Mouse (Mus musculus): ENCODE measurements around the gene Cdh4. TPM values are rescaled to one million over a fixed set of nuclear protein-coding genes. Genes with fewer than 3 reads are reported as not detected.
A peak's percentile ranks its signal among the peaks of the same experiment; 100 is the strongest.

Gene Cdh4
- polyA plus RNA-seq, 1 experiment from 2014 or later = 3.0 TPM

DNA sequence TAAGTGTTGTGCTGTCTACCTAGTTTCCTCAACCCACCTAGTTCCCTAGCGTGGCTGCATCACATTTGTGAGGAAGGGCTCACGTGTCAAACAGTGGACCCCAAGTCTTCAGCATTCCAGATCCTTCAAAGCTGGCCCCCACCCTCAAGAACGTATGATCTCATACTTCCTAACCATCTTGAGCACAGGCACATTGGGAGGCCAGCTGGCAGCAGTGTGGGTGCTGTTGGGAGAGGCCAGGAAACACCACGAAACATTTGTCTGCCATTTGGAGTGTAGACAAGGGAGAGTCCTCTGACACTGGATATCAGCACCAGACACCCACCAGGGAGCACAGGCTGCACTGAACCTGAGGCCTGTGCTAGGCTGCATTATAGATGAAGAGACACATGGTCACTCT, 113.7 kb downstream of the Cdh4 start:
- 69% methylated on average over 4 of the region's 4 CpGs for WGBS
- Histone ChIP-seq H3K27me3 (replicated peaks; ENCODE audit: control insufficient read depth, insufficient read depth, low read length) (no peaks in the 10 kb centered on the region), H3K36me3 (ENCODE audit: control insufficient read depth, insufficient read depth) (no peaks in the 10 kb centered on the region), H3K4me3 (ENCODE audit: low read depth, low read length) (no peak overlapping the region), H3K9me3 (ENCODE audit: control insufficient read depth) (no peaks in the 10 kb centered on the region), H3K4me2 (replicated peaks; ENCODE audit: low read depth) (no peak overlapping the region), H3K9ac (ENCODE audit: low read depth, low read length) (no peak overlapping the region), H3K4me1 (replicated peaks; ENCODE audit: control insufficient read depth, insufficient read depth, low read length) (no peaks in the 10 kb centered on the region), H3K27ac (ENCODE audit: low read depth, low read length) (no peak overlapping the region)
- no peak for ATAC-seq
- TF ChIP-seq CTCF (IDR thresholded peaks at IDR 0.05; ENCODE audit: low read depth) = no peak

DNA sequence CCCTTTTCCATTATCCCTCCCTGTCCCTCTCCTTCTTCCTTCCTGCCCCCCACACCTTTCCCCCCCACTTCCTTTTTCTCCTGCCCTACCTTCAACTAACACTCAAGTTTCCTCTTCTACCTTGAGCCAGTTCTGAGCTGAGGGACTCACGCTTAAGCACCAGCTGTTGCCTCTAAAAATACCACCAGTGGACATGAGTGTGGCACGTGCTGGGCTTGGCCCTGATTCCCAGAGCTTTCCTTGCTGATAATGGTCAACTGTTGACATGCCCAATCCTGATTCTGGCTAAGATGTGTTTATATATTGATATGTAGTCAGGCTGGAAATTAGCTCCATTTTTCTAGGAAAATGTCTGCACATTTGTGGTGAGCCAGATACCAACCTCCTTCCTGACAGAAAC, 120.1 kb downstream of the Cdh4 start:
- H3K27ac ChIP-seq (ENCODE audit: low read depth, low read length) = no peak overlapping the region
- TF ChIP-seq CTCF (IDR thresholded peaks at IDR 0.05; ENCODE audit: low read depth) = no peak
- WGBS = 78% methylated on average over 2 of the region's 2 CpGs
- no peaks in the 10 kb centered on the region for H3K4me1 ChIP-seq (replicated peaks; ENCODE audit: control insufficient read depth, insufficient read depth, low read length)
- no peak for ATAC-seq
- no peak overlapping the region for H3K4me3 ChIP-seq (ENCODE audit: low read depth, low read length)
- H3K36me3 ChIP-seq (ENCODE audit: control insufficient read depth, insufficient read depth) = no peaks in the 10 kb centered on the region
- H3K27me3 ChIP-seq (replicated peaks; ENCODE audit: control insufficient read depth, insufficient read depth, low read length) = no peaks in the 10 kb centered on the region
- no peak overlapping the region for H3K4me2 ChIP-seq (replicated peaks; ENCODE audit: low read depth)
- H3K9ac ChIP-seq (ENCODE audit: low read depth, low read length) = no peak overlapping the region
- no peaks in the 10 kb centered on the region for H3K9me3 ChIP-seq (ENCODE audit: control insufficient read depth)

DNA sequence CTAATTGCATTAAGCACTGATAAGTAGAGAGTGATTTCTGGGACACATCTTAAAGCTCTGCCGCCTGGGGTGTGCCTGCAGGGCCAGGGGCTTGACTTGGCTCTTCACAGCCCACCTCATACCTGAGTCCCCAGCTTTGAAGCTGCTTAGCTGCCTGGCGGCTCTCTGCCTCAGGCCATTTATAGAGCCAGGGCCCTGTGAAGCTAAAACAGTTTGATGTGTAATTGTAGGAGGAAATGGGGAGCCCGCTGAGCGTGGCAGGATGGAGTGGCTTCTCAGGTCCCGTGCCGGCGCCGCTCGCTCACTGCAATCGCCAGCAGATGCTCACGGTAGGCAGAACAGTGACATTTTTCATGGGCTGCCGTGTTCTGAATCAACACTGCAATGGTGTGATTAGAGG, 123.4 kb downstream of the Cdh4 start:
- no peak for TF ChIP-seq CTCF (IDR thresholded peaks at IDR 0.05; ENCODE audit: low read depth)
- Histone ChIP-seq H3K4me2 (replicated peaks; ENCODE audit: low read depth) (no peak overlapping the region), H3K27ac (ENCODE audit: low read depth, low read length) (no peak overlapping the region), H3K9me3 (ENCODE audit: control insufficient read depth) (no peaks in the 10 kb centered on the region), H3K9ac (ENCODE audit: low read depth, low read length) (no peak overlapping the region), H3K27me3 (replicated peaks; ENCODE audit: control insufficient read depth, insufficient read depth, low read length) (no peaks in the 10 kb centered on the region), H3K36me3 (ENCODE audit: control insufficient read depth, insufficient read depth) (no peaks in the 10 kb centered on the region), H3K4me1 (replicated peaks; ENCODE audit: control insufficient read depth, insufficient read depth, low read length) (no peaks in the 10 kb centered on the region), H3K4me3 (ENCODE audit: low read depth, low read length) (no peak overlapping the region)
- ATAC-seq = no peak
- WGBS = 9% methylated on average over 12 of the region's 12 CpGs

DNA sequence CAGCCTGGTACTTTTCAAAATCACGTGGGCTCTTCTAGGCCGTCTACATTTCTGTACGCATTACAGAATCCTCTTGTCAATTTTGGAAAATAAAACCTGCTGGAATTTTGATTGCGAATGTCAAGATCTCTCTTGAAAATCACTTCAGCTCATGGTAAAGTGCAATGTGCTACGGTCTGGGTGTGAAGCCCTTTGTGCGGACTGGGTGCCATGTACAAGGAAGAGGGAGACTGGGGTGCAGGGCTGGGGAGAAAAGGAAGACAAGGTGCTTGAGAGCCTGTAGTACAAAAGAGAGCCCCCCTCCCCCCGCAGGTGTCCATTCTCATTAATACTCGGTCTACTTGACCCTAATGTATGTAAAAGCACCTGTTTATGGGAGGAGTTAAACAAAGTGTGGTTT, 125.7 kb downstream of the Cdh4 start:
- no peak overlapping the region for H3K27ac ChIP-seq (ENCODE audit: low read depth, low read length)
- no peak overlapping the region for H3K4me2 ChIP-seq (replicated peaks; ENCODE audit: low read depth)
- no peak overlapping the region for H3K4me3 ChIP-seq (ENCODE audit: low read depth, low read length)
- no peaks in the 10 kb centered on the region for H3K27me3 ChIP-seq (replicated peaks; ENCODE audit: control insufficient read depth, insufficient read depth, low read length)
- no peak for ATAC-seq
- H3K4me1 ChIP-seq (replicated peaks; ENCODE audit: control insufficient read depth, insufficient read depth, low read length) = no peaks in the 10 kb centered on the region
- no peak for TF ChIP-seq CTCF (IDR thresholded peaks at IDR 0.05; ENCODE audit: low read depth)
- no peaks in the 10 kb centered on the region for H3K9me3 ChIP-seq (ENCODE audit: control insufficient read depth)
- no peak overlapping the region for H3K9ac ChIP-seq (ENCODE audit: low read depth, low read length)
- no peaks in the 10 kb centered on the region for H3K36me3 ChIP-seq (ENCODE audit: control insufficient read depth, insufficient read depth)
- WGBS = 90% methylated on average over 8 of the region's 8 CpGs

DNA sequence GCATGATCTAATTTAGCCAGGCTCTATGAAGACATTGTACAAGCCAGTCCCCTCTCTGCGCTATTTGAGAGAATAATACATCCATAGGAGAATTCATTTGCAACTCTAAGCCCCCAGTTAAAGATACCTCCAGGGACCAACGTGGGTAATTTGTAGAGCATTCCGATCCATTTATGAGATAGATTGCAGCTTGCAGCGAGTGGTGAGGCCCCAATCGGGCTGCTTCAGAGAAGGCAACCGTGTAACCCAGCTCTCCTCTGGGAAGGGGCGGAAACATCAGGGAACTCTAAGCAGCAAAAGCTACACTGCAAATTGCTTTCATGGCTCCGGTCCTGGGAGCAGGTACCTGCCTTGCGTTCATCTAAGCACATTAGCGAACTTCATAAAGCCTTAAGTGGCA, 126.9 kb downstream of the Cdh4 start:
- ATAC-seq = no peak
- Histone ChIP-seq H3K9me3 (ENCODE audit: control insufficient read depth) (no peaks in the 10 kb centered on the region), H3K27me3 (replicated peaks; ENCODE audit: control insufficient read depth, insufficient read depth, low read length) (no peaks in the 10 kb centered on the region), H3K4me1 (replicated peaks; ENCODE audit: control insufficient read depth, insufficient read depth, low read length) (no peaks in the 10 kb centered on the region), H3K9ac (ENCODE audit: low read depth, low read length) (no peak overlapping the region), H3K27ac (ENCODE audit: low read depth, low read length) (no peak overlapping the region), H3K4me2 (replicated peaks; ENCODE audit: low read depth) (no peak overlapping the region), H3K4me3 (ENCODE audit: low read depth, low read length) (no peak overlapping the region), H3K36me3 (ENCODE audit: control insufficient read depth, insufficient read depth) (no peaks in the 10 kb centered on the region)
- 40% methylated on average over 10 of the region's 10 CpGs for WGBS
- no peak for TF ChIP-seq CTCF (IDR thresholded peaks at IDR 0.05; ENCODE audit: low read depth)

DNA sequence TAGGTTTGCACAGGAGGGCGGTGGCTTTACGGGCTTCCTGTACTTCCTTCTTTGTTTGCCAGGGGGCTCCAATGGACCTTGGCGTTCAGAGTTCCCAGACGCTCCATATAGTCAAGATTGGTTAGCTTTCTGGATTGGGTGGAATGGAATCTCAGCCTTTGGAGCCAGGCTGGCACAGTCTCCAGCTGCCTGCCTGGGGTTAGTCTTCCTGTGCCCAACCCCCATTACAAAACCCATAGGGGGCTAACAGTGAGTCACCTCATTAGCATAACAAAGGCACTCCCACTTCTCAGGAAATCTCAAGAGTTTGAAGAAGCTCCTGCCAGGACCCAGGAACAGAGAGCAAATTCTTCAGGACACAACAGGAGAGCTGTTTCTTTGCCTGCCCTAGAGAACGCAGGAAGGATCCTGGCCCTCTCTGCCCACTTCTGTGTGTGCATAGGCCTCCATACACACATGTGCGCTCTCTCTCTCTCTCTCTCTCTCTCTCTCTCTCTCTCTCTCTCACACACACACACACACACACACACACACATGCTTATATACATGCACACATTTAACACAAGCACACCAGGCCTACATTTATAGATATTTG, 129.0 kb downstream of the Cdh4 start:
- Histone ChIP-seq H3K4me2 (replicated peaks; ENCODE audit: low read depth) (no peak overlapping the region), H3K9ac (ENCODE audit: low read depth, low read length) (no peak overlapping the region), H3K36me3 (ENCODE audit: control insufficient read depth, insufficient read depth) (no peaks in the 10 kb centered on the region), H3K9me3 (ENCODE audit: control insufficient read depth) (no peaks in the 10 kb centered on the region), H3K4me3 (ENCODE audit: low read depth, low read length) (no peak overlapping the region), H3K27me3 (replicated peaks; ENCODE audit: control insufficient read depth, insufficient read depth, low read length) (no peaks in the 10 kb centered on the region), H3K4me1 (replicated peaks; ENCODE audit: control insufficient read depth, insufficient read depth, low read length) (no peaks in the 10 kb centered on the region), H3K27ac (ENCODE audit: low read depth, low read length) (no peak overlapping the region)
- TF ChIP-seq CTCF (IDR thresholded peaks at IDR 0.05; ENCODE audit: low read depth) = peak; percentile 32
- ATAC-seq = peak; percentile 16; the same call in 1 of the 2 replicates
- 36% methylated on average over 6 of the region's 6 CpGs for WGBS

DNA sequence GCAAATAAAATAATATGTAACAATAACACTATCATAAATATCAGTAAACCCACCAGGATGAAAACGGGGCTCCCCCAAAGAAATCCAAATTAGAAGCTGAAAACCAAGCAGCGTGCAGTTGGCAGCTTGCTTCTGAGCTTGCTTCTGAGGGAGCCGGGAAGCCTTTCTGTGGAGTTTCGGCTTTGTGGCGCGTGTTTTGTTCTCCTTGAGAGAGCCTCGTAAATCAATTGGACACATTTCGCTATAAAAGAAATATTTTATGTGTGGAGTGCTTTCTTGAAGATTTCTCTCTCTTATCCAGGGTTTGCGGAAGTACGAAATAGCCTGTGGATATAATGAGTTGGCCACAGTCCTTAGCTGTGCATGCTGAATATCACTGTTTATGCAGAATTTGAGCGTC, 131.1 kb downstream of the Cdh4 start:
- Histone ChIP-seq H3K4me2 (replicated peaks; ENCODE audit: low read depth) (no peak overlapping the region), H3K4me1 (replicated peaks; ENCODE audit: control insufficient read depth, insufficient read depth, low read length) (no peaks in the 10 kb centered on the region), H3K9me3 (ENCODE audit: control insufficient read depth) (no peaks in the 10 kb centered on the region), H3K36me3 (ENCODE audit: control insufficient read depth, insufficient read depth) (no peaks in the 10 kb centered on the region), H3K27ac (ENCODE audit: low read depth, low read length) (no peak overlapping the region), H3K27me3 (replicated peaks; ENCODE audit: control insufficient read depth, insufficient read depth, low read length) (no peaks in the 10 kb centered on the region), H3K4me3 (ENCODE audit: low read depth, low read length) (no peak overlapping the region), H3K9ac (ENCODE audit: low read depth, low read length) (no peak overlapping the region)
- 70% methylated on average over 11 of the region's 11 CpGs for WGBS
- TF ChIP-seq CTCF (IDR thresholded peaks at IDR 0.05; ENCODE audit: low read depth) = no peak
- ATAC-seq = no peak

Measured in intestine, postnatal 0 days (tissue).